Mouse (Mus musculus): ENCODE results near the gene Sf3a3. TPM values are rescaled to one million over a fixed set of nuclear protein-coding genes. Genes with fewer than 3 reads are reported as not detected.

The Sf3a3 gene
- polyA plus RNA-seq (2015; fragmentation: Nextera tagmentation; extraction: Ambion mirVana), result 110 and 112 TPM in 2 replicates

- H3K27ac ChIP-seq, result peak within 1 kb of the TSS; percentile 69
- WGBS, result under 1% methylated on average over 57 of the region's 57 CpGs
Measured at GRCm38 (mm10) chr4:124714545-124715481, at the start of gene Sf3a3. Gene Sf3a3, plus strand, starts transcription at chr4:124714776.

DNA sequence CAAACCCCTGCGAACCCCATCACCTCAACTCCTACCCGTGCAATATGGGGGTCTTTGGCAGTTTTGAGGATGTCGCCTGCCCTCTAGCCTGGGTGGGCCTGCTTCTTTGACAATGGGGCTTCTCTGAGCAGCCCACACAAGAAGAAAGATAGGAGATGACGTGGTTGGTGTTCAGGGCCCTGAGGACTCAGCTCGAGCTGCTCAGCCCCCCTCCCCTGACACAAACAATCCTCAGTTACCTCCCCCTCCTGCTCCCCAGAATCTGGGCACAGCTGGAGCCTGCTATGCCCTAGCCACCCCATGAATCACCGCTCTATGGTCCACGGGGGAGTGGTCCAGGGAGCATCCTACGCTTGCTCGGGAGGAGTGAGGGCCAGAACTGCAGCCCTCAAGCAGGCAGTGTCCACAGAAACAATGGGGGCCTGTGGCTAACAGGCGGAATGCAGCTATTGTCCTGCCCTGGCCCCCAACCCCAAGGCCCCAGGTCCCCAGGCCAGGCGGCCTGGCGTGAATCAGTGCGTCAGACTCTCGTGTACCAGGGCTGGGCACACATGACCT is 47.0 kb upstream of the Sf3a3 start:
- no peak for ATAC-seq (replicated peaks)
- no peak overlapping the region for H3K9ac ChIP-seq
- H3K4me2 ChIP-seq, result no peak overlapping the region; the same call in 1 of the 2 replicates
- no peaks in the 10 kb centered on the region for H3K36me3 ChIP-seq (replicated peaks)
- no peaks in the 10 kb centered on the region for H3K9me3 ChIP-seq
- 20% methylated on average over 14 of the region's 14 CpGs for WGBS
- H3K4me3 ChIP-seq, result no peak overlapping the region
- peaks cover 1% of the 10 kb centered on the region; the same call in 1 of the 2 replicates for H3K27me3 ChIP-seq (replicated peaks)
- peaks cover 36% of the 10 kb centered on the region for H3K4me1 ChIP-seq
- H3K27ac ChIP-seq, result no peak overlapping the region

More at GRCm38 (mm10) chr4:124714545-124715481, at the start of gene Sf3a3:
- H3K9me3 ChIP-seq, result no peaks in the 10 kb centered on the region
- peak; percentile 95 for ATAC-seq (replicated peaks)
- H3K27me3 ChIP-seq (replicated peaks), result peaks cover 5% of the 10 kb centered on the region
- H3K4me1 ChIP-seq, result peaks cover 25% of the 10 kb centered on the region
- H3K4me2 ChIP-seq, result peak within 1 kb of the TSS; percentile 94
- H3K9ac ChIP-seq, result peak within 1 kb of the TSS; percentile 78
- H3K36me3 ChIP-seq (replicated peaks), result peaks cover 30% of the 10 kb centered on the region
- peak within 1 kb of the TSS; percentile 78 for H3K4me3 ChIP-seq

GRCm38 (mm10) chr4:124668078-124668477 is 46.5 kb upstream of the Sf3a3 start:
- no peak overlapping the region; the same call in 1 of the 2 replicates for H3K4me2 ChIP-seq
- H3K36me3 ChIP-seq (replicated peaks), result no peaks in the 10 kb centered on the region
- 7% methylated on average over 8 of the region's 8 CpGs for WGBS
- H3K9ac ChIP-seq, result no peak overlapping the region
- H3K27ac ChIP-seq, result no peak overlapping the region
- H3K4me1 ChIP-seq, result peaks cover 42% of the 10 kb centered on the region
- no peaks in the 10 kb centered on the region; the same call in 1 of the 2 replicates for H3K27me3 ChIP-seq (replicated peaks)
- ATAC-seq (replicated peaks), result peak; percentile 41; the same call in 1 of the 2 replicates
- H3K4me3 ChIP-seq, result no peak overlapping the region
- no peaks in the 10 kb centered on the region for H3K9me3 ChIP-seq

- H3K4me3 ChIP-seq, result no peak overlapping the region
- no peak overlapping the region for H3K9ac ChIP-seq
- H3K27ac ChIP-seq, result no peak overlapping the region
- H3K4me2 ChIP-seq, result no peak overlapping the region
- WGBS, result 66% methylated on average over 8 of the region's 8 CpGs
- no peaks in the 10 kb centered on the region for H3K9me3 ChIP-seq
- peaks cover 51% of the 10 kb centered on the region for H3K4me1 ChIP-seq
- no peaks in the 10 kb centered on the region; the same call in 1 of the 2 replicates for H3K27me3 ChIP-seq (replicated peaks)
- no peak for ATAC-seq (replicated peaks)
- H3K36me3 ChIP-seq (replicated peaks), result no peaks in the 10 kb centered on the region
Measured at GRCm38 (mm10) chr4:124670232-124670631, 44.3 kb upstream of the Sf3a3 start.

DNA sequence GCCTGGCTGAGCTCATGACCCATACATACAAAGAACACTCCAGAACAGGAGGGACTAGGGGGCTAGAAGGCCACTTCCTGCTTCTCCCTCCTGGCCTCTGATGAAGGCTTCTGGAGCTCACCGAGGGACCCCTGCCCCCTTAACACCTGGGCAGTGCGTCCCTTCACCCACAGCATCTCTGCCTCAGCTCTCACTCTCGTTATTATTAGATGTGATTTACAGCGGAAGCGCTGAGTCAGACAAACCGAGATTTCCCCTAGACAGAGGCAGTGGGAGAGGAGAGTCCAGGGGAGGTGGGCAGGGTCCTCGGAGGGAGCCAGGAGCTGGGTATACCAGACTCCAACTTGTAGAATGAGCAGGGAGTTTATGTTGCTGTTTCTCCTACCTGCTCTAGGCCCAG is 43.0 kb upstream of the Sf3a3 start:
- Histone ChIP-seq H3K4me3 (no peak overlapping the region), H3K27ac (no peak overlapping the region), H3K9me3 (no peaks in the 10 kb centered on the region), H3K4me2 (peak overlapping the region; percentile 50), H3K27me3 (replicated peaks) (no peaks in the 10 kb centered on the region), H3K36me3 (replicated peaks) (no peaks in the 10 kb centered on the region; the same call in 1 of the 2 replicates), H3K9ac (no peak overlapping the region), H3K4me1 (peaks cover 51% of the 10 kb centered on the region)
- 35% methylated on average over 7 of the region's 7 CpGs for WGBS
- no peak for ATAC-seq (replicated peaks)

GRCm38 (mm10) chr4:124672347-124673320 is 41.9 kb upstream of the Sf3a3 start:
- Histone ChIP-seq H3K4me1 (peaks cover 47% of the 10 kb centered on the region), H3K9me3 (no peaks in the 10 kb centered on the region), H3K9ac (peak overlapping the region; percentile 31; the same call in 1 of the 2 replicates), H3K27ac (peak overlapping the region; percentile 76), H3K4me3 (peak overlapping the region; percentile 22), H3K36me3 (replicated peaks) (peaks cover 1% of the 10 kb centered on the region; the same call in 1 of the 2 replicates), H3K4me2 (peak overlapping the region; percentile 50), H3K27me3 (replicated peaks) (no peaks in the 10 kb centered on the region)
- ATAC-seq (replicated peaks), result peak; percentile 62
- 3% methylated on average over 29 of the region's 31 CpGs for WGBS

- peak; percentile 12; the same call in 1 of the 2 replicates for ATAC-seq (replicated peaks)
- 32% methylated on average over 17 of the region's 17 CpGs for WGBS
- H3K4me3 ChIP-seq, result no peak overlapping the region
- no peaks in the 10 kb centered on the region for H3K27me3 ChIP-seq (replicated peaks)
- H3K9me3 ChIP-seq, result no peaks in the 10 kb centered on the region
- peak overlapping the region; percentile 6; the same call in 1 of the 2 replicates for H3K27ac ChIP-seq
- H3K4me2 ChIP-seq, result no peak overlapping the region
- H3K4me1 ChIP-seq, result peaks cover 39% of the 10 kb centered on the region
- H3K9ac ChIP-seq, result no peak overlapping the region
- peaks cover 8% of the 10 kb centered on the region; the same call in 1 of the 2 replicates for H3K36me3 ChIP-seq (replicated peaks)
Measured at GRCm38 (mm10) chr4:124674334-124675032, 40.1 kb upstream of the Sf3a3 start.

GRCm38 (mm10) chr4:124675037-124675436 is 39.5 kb upstream of the Sf3a3 start:
- WGBS, result 0% methylated on average over 4 of the region's 4 CpGs
- Histone ChIP-seq H3K27me3 (replicated peaks) (no peaks in the 10 kb centered on the region), H3K9ac (no peak overlapping the region), H3K27ac (no peak overlapping the region), H3K36me3 (replicated peaks) (peaks cover 9% of the 10 kb centered on the region; the same call in 1 of the 2 replicates), H3K4me2 (no peak overlapping the region), H3K4me3 (no peak overlapping the region), H3K9me3 (no peaks in the 10 kb centered on the region), H3K4me1 (peaks cover 39% of the 10 kb centered on the region)
- no peak for ATAC-seq (replicated peaks)

GRCm38 (mm10) chr4:124675958-124676357 is 38.6 kb upstream of the Sf3a3 start:
- H3K9ac ChIP-seq, result no peak overlapping the region

DNA sequence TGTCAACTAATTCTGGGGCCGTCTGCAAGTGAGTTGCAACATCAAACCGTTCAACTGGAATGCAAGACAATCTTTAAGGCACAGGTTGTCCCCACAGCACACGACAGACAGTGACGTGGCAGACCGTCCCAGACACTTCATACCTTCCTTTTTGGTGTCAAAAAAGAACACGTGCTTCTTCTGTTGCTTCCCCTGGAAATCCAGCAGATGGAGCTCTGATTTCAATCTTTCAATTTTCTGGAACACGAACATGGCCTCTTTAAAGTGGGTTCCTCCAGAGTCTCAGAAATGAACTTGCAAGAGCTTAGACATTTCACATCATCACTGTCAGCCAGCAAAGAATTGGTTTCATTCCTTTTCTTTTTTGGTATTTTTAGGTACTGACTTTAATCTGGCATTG is 32.3 kb upstream of the Sf3a3 start:
- H3K27ac ChIP-seq, result no peak overlapping the region
- no peak overlapping the region for H3K4me3 ChIP-seq
- no peak overlapping the region for H3K4me2 ChIP-seq
- H3K9ac ChIP-seq, result no peak overlapping the region
- peaks cover 44% of the 10 kb centered on the region; the same call in 1 of the 2 replicates for H3K36me3 ChIP-seq (replicated peaks)
- no peaks in the 10 kb centered on the region for H3K27me3 ChIP-seq (replicated peaks)
- H3K9me3 ChIP-seq, result no peaks in the 10 kb centered on the region
- H3K4me1 ChIP-seq, result no peaks in the 10 kb centered on the region
- ATAC-seq (replicated peaks), result no peak
- WGBS, result 53% methylated on average over 7 of the region's 7 CpGs

More at GRCm38 (mm10) chr4:124675958-124676357, 38.6 kb upstream of the Sf3a3 start:
- Histone ChIP-seq H3K4me3 (no peak overlapping the region), H3K27ac (no peak overlapping the region), H3K4me1 (peaks cover 39% of the 10 kb centered on the region), H3K9me3 (no peaks in the 10 kb centered on the region), H3K27me3 (replicated peaks) (no peaks in the 10 kb centered on the region), H3K4me2 (no peak overlapping the region), H3K36me3 (replicated peaks) (peaks cover 19% of the 10 kb centered on the region; the same call in 1 of the 2 replicates)
- 86% methylated on average over 6 of the region's 6 CpGs for WGBS
- ATAC-seq (replicated peaks), result no peak

GRCm38 (mm10) chr4:124683474-124683873 is 31.1 kb upstream of the Sf3a3 start:
- no peak overlapping the region for H3K4me3 ChIP-seq
- H3K4me2 ChIP-seq, result no peak overlapping the region
- peaks cover 40% of the 10 kb centered on the region; the same call in 1 of the 2 replicates for H3K36me3 ChIP-seq (replicated peaks)
- no peak for ATAC-seq (replicated peaks)
- H3K9me3 ChIP-seq, result no peaks in the 10 kb centered on the region
- WGBS, result 96% methylated on average over 4 of the region's 4 CpGs
- no peaks in the 10 kb centered on the region for H3K4me1 ChIP-seq
- H3K9ac ChIP-seq, result no peak overlapping the region
- H3K27ac ChIP-seq, result no peak overlapping the region
- no peaks in the 10 kb centered on the region for H3K27me3 ChIP-seq (replicated peaks)
